Mouse (Mus musculus) testis, adult 2 months (tissue): ENCODE measurements at regions not wholly inside any gene's neighbourhood (a gene's known extent, or its start where the extent isn't known, plus 50 kb on each side); places are given as distances from the start of the nearest gene placed in this dataset.

Experiments used
- H3K27ac ChIP-seq: fragments of 200-500 bp; 2 replicates; pipeline ENCODE4 v1.5.1; 2012; ENCODE audit warnings: low read depth, low read length; ENCODE audit not compliant: control insufficient read depth, insufficient read depth
- H3K27me3 ChIP-seq: fragments of 200-500 bp; 2 replicates; pipeline ENCODE4 v1.6.1; 2012; ENCODE audit warnings: mild to moderate bottlenecking, low read length, moderate library complexity; ENCODE audit not compliant: control insufficient read depth, insufficient read depth
- H3K36me3 ChIP-seq: fragments of 200-500 bp; 2 replicates; pipeline ENCODE4 v1.6.1; 2012; ENCODE audit warnings: mild to moderate bottlenecking, low read length; ENCODE audit not compliant: control insufficient read depth, insufficient read depth
- H3K4me1 ChIP-seq: fragments of 200-500 bp; 2 replicates; pipeline ENCODE4 v1.6.1; 2012; ENCODE audit warnings: low read length; ENCODE audit not compliant: control insufficient read depth, insufficient read depth
- H3K4me3 ChIP-seq: fragments of 200-500 bp; 2 replicates; pipeline ENCODE4 v1.5.1; 2012; ENCODE audit warnings: low read depth, mild to moderate bottlenecking, low read length, moderate library complexity, mixed read lengths; ENCODE audit not compliant: control insufficient read depth
- CTCF ChIP-seq: fragments of 200-500 bp; IDR thresholded peaks from 2 replicates; pipeline ENCODE4 v1.5.1; 2012; ENCODE audit warnings: low read depth, mild to moderate bottlenecking, inconsistent platforms, low read length, moderate library complexity; ENCODE audit not compliant: control insufficient read depth, insufficient read depth, insufficient replicate concordance
- POLR2A ChIP-seq: fragments of 200-500 bp; IDR thresholded peaks from 2 replicates; pipeline ENCODE4 v1.6.1; 2012; ENCODE audit warnings: low read depth, mild to moderate bottlenecking, inconsistent platforms, low read length, moderate library complexity; ENCODE audit not compliant: control insufficient read depth

GRCm38 (mm10) chr5:75720091-75720940, 145.6 kb downstream of the Kit start:
- no peaks in the 10 kb centered on the region for H3K4me1 ChIP-seq
- no peaks in the 10 kb centered on the region for H3K27me3 ChIP-seq
- no peak for TF ChIP-seq POLR2A
- TF ChIP-seq CTCF = no peak

GRCm38 (mm10) chr5:75718511-75719225, 144.0 kb downstream of the Kit start:
- no peak overlapping the region for H3K27ac ChIP-seq
- H3K36me3 ChIP-seq = no peaks in the 10 kb centered on the region
- no peak overlapping the region for H3K4me3 ChIP-seq
- H3K27me3 ChIP-seq = no peaks in the 10 kb centered on the region
- no peaks in the 10 kb centered on the region for H3K4me1 ChIP-seq
- TF ChIP-seq CTCF = no peak
- no peak for TF ChIP-seq POLR2A

More at GRCm38 (mm10) chr5:75720091-75720940, 145.6 kb downstream of the Kit start:
- Histone ChIP-seq H3K4me3 (no peak overlapping the region), H3K36me3 (no peaks in the 10 kb centered on the region), H3K27ac (no peak overlapping the region)
